Mouse (Mus musculus) lung, postnatal 36 days (tissue): ENCODE results near the gene Adamtsl3.

Experiments used
- DNase-seq: peaks from one replicate; pipeline ENCODE4 v3.0.0; 2022; ENCODE audit warnings: mixed read lengths

Gene Adamtsl3

GRCm38 (mm10) chr7:82531376-82531775, 195.9 kb downstream of the Adamtsl3 start:
- DNase-seq, result no peak

GRCm38 (mm10) chr7:82533188-82533587, 197.7 kb downstream of the Adamtsl3 start:
- peak; percentile 21 for DNase-seq

- DNase-seq, result peak; percentile 65
These were observed 198.4 kb downstream of the Adamtsl3 start for GRCm38 (mm10) chr7:82533747-82534504.

DNA sequence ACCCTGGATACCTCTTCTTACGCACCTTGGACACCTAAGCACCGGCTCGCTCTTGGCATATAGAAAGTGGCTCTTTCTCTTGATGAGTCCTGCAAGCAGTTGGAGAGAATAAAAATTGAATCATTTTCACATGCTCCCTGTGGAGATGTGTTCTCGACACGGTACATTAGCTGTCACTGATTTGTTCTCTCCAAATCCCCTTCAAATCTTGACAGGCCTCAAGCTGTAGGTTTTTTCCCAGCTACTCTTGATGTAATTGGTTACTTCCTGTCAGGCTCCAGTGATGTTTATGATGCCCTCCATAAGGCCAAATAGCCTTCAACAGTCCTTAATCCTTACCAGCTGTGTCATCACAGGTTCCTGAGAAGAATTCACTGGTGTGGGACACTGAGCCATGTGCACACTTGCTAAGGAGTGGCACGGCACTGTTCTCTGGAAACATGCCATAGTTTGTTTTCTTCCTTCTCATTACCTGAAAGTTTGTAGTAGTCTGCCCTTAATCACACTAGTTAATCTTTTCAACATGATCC, 209.0 kb downstream of the Adamtsl3 start:
- no peak for DNase-seq

- no peak for DNase-seq
These were observed 216.5 kb downstream of the Adamtsl3 start for GRCm38 (mm10) chr7:82552005-82552404.

- no peak for DNase-seq
These were observed 220.3 kb downstream of the Adamtsl3 start for GRCm38 (mm10) chr7:82555803-82556202.

DNA sequence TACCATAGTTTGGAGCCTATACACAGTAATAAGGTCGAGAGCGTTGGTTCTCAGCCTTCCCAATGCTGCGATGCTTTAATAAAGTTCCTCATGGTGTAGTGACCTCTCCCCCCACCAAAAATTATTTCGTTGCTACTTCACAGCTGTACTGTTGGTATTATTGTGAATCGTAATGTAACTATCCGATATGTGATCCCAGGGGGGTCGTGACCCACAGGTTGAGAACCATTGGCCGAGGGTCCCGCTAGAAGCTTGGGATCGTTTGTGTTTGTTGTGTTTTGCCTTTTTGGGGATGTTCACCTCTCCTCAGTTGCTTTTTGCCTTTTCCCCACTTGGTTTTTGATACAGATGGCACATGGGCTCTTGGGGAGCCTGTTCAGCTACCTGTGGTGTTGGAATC, 220.9 kb downstream of the Adamtsl3 start:
- no peak for DNase-seq

DNA sequence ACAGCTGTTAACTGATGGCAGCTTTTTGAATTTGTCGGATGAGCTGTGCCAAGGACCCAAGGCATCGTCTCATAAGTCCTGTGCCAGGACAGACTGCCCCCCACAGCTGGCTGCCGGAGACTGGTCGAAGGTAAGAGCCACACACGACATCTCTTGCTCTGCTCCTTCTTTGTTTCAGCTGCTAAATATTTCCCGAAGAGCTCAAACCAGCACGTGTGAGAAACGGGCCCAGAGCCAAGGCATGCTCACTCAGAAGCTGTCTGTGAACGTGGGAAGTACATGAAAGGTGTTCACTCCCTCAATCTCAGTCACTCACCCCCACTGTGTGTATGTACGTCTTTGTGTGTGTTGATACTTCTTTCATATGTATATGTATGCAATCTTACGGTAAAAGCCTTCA, 221.6 kb downstream of the Adamtsl3 start:
- DNase-seq, result peak; percentile 5

DNA sequence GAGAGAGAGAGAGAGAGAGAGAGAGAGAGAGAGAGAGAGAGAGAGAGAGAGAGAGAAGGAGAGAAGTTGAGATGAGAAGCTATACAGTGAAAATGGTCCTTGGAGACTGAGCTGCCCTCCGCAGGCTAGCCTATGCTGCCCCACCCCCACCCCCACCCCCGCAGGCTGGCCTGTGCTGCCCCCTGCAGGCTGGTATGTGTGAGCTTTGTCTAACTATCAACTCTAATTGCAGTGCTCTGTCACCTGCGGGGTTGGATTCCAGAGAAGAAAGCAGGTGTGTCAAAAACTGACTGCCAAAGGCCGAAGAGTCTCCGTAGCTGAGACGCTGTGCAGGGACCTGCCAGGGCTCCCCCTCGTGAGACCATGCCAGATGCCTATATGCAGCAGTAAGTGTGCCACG, 231.2 kb downstream of the Adamtsl3 start:
- no peak for DNase-seq

DNA sequence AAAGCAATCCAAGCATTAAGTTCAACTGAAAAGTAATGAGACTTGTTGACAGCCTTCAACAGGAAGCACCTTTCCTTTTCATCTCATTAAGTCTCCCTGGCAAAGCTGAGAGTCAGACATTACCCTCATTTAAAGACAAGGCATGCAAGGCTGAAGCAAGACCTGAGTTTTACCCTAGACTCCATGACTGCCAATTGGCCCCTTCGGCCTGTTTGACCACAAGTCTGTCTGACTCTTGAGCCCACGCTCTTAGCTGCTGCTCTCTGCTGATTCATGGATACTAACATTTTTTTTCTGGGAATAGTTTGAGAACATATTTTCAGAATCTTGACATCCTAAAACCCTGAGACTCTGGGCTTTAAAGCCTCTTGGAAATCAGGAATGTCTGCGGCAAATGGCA, 232.3 kb downstream of the Adamtsl3 start:
- DNase-seq, result no peak

DNA sequence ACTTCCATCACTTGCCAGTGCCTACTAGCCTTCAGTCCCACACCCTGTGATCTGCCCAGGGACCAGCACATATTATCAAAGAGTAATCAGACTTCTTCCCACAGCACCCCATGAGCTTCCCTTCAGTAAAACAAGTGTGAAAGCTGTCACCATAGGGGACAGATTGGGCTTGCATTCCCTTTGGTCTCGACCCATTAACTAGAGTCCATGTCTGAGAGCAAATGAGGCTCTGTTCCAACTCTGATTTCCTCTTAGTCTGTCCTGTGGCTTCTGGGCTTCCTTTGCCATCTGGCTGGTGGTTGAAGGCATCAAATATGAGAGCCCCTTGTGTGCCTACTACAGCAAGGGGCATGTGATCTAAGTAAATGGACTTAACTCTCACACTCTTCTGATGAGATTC, 237.5 kb downstream of the Adamtsl3 start:
- no peak for DNase-seq

GRCm38 (mm10) chr7:82580007-82580406, 244.5 kb downstream of the Adamtsl3 start:
- no peak for DNase-seq

DNA sequence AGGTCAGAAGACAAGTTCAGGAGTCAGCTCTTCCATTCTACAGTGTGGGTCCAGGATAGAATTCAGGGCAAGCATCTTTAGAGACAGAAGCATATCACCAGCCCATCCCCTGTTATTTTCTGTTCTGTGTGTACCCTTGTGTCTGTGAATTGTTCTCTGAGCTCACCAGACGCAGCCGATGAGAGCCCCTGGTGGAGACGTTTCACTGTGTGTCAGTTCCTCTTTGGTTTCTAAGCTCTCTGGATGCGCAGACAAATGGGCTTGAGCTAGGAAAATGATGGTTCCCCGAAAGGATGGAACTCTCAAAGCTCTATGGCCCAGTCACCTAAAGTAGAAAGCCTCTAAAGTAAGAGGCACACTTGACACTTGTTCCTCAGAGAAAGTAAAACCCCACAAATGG, 246.3 kb downstream of the Adamtsl3 start:
- DNase-seq, result no peak

DNA sequence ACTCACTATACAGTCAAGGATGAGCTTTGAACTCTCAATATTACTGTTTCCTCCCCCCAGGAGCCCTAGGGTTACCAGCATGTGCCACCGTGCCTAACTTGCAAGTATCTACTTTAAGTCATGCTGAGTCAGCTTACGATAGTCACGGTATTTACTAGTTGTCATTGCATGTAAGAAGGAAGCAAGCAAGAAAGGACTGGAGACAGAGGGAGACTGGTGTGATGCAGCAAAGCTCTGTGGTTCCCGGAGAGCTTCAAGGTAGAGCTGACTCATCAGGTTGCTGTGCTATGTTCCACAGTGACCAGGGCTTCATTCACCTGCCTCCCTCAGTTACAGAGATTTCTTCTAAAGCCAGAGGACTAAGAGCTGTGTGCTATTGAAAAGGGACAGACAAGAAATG, 247.0 kb downstream of the Adamtsl3 start:
- no peak for DNase-seq

DNA sequence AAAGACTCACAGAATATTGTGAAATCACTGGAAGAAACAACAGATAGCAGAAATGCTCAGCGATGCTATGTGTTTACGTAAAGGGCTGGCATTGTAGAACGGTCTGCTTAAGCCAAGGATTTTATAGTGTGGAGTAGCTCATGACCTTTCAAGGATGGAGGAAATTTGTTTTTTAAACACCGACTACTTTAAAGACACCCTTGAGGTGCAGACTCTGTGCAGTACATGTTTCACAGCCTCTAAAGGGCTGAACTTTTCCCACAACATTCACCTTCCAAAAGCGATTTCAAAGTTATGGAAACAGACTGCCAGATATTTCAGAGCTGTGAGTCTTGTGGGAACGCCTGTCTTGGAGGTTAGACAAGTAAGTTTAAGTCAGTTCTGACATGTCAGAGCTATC, 255.4 kb downstream of the Adamtsl3 start:
- DNase-seq, result no peak

DNA sequence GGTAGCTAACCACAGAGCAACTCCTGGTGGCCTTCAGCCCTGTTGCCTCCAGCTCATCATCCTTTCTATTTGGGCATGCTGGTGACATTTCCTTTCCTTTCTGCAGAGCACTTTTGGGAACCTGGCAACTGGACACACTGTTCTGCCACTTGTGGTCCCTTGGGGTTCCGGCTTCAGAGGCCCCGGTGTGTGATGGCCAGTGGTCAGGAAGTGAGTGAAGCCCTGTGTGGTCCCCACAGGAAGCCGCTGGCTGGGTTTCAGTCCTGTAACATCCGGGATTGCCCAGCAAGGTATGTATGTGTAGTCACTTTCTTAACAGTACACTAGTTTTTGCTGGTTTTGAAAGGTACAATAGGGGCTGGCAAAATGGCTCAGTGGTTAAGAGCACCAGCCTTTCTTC, 266.5 kb downstream of the Adamtsl3 start:
- DNase-seq, result no peak

- DNase-seq, result peak; percentile 55
These were observed 269.9 kb downstream of the Adamtsl3 start for GRCm38 (mm10) chr7:82605425-82605824.

DNA sequence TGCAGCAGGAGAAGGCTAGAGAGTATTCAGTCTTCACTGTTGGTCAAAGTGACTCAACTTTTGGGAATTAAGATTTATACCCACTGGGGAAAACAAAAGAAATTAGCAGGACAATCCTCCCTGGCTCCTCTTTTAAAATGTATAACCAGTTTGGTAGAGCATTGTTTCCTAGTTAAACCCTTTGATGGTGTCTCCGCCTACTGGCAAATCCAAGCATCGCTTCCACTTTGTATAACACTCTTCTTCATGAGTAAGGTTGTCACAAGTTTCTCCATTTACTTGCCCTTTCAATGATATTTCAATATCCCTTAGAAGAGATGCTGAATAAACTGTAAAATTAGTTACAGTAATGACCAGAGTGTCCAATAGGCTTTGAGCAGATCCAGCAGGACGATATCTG, 274.1 kb downstream of the Adamtsl3 start:
- peak; percentile 40 for DNase-seq

DNA sequence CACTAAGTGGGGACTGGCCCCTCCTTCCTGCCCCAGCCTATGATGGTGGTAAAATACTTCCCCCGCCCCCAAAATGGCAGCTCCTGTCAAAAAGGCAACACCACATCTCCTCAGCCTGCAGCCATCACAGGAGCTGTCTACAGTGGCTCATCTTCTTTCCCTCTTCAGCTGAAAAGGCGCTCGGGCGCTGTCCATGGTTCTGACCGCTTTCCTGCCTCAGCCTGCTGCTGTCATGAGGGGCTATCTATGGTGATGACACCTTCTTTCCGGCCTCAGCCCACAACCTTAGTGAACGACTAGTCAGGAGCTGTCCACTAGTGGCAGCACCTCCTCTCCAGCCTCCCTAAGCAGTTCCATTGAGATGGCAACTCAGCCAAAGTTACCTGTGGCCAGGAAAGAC, 289.8 kb downstream of the Adamtsl3 start:
- DNase-seq, result peak; percentile 18

- no peak for DNase-seq
These were observed 311.7 kb downstream of the Adamtsl3 start for GRCm38 (mm10) chr7:82647183-82647582.

DNA sequence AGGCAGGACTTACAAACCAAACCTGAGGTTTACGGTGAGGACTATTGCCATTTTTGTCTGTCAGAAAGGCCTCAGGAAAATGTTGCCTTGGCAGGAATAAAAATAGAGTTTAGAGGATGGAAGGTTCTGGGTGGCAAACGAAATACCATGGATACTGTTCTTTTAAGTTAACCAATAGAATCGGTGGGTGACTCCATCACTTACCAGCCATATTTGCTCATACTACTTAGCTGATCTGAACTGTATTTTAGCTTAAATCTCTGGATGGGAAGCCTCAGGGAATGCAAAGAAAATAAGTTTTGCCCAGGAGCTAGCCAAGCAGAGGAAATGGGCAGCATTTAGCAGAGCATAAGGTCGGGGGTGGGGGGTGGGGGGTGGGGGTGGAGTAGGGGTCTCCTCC, 312.4 kb downstream of the Adamtsl3 start:
- DNase-seq, result no peak

GRCm38 (mm10) chr7:82648353-82649080, 313.0 kb downstream of the Adamtsl3 start, which contains the start of the genes Saxo2 and Efl1:
Gene Saxo2 (minus strand): TSS chr7:82648528.
Gene Efl1 (plus strand): TSS chr7:82648614.
- DNase-seq, result peak; percentile 99

GRCm38 (mm10) chr7:82649081-82649445, 313.6 kb downstream of the Adamtsl3 start:
- DNase-seq, result no peak
